Mouse (Mus musculus): ENCODE measurements around the gene Atoh8.

GRCm38 (mm10) chr6:72210823-72211222 lies 24.6 kb downstream of the Atoh8 start:
- TF ChIP-seq CTCF (IDR thresholded peaks at IDR 0.05; ENCODE audit: borderline replicate concordance, insufficient read depth, low read length) (no peak), POLR2A (IDR thresholded peaks at IDR 0.05; ENCODE audit: low read depth, low read length) (no peak)

Data from embryonic fibroblast, embryonic 13.5 days (primary cell).